Comparison of ENCODE assay signal across 15 mouse cellular contexts in the genomic region with DNA sequence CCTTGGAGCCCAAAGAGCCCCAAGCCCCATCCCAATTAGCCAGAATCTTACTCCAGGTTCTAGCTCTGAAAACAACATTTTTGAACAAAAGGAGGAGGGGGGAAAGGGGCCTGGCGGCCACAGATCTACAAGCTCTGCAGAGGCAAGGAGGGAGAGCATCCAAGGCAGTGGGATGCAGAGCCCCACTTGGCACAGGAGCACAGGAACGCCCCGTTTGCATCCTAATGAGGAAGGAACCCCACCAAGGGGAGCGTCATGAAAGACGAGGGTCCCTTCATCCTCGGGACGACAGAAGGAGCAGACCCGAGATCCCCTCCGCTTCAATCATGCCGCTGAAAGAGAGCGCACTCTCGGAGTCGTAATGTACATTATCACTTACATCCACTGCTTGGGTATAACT. TPM values are rescaled to one million over a fixed set of nuclear protein-coding genes. Genes with fewer than 3 reads are reported as not detected.
"Had no signal": no experiment of that assay in that cellular context is flagged by ENCODE, and none has a peak within 500 bp of the region (broad histone marks: within the 10 kb centered on the region; RNA-seq: fewer than 3 reads in every experiment).

No protein-coding gene starts in this region.

- H3K9me3 ChIP-seq: limb, embryonic 13.5 days; neural tube, embryonic 12.5 days had no signal

- H3K27ac ChIP-seq: kidney, postnatal 0 days; limb, embryonic 13.5 days; liver, embryonic 14.5 days; neural tube, embryonic 12.5 days had no signal

- H3K4me3 ChIP-seq: limb, embryonic 13.5 days; neural tube, embryonic 12.5 days had no signal

- H3K36me3 ChIP-seq: limb, embryonic 13.5 days; neural tube, embryonic 12.5 days had no signal

- H3K4me2 ChIP-seq: limb, embryonic 13.5 days; neural tube, embryonic 12.5 days had no signal

- DNase-seq: layer of hippocampus, adult 9-11 months; layer of hippocampus, postnatal 36 days; lung, adult 18-20 months; thymus, adult 18-20 months; thymus, postnatal 36 days had no signal

- H3K9ac ChIP-seq: limb, embryonic 13.5 days; liver, embryonic 14.5 days; neural tube, embryonic 12.5 days had no signal

RNA-seq across cellular contexts. Expression of gene Nrap, which starts 43.1 kb away (rescaled TPM):
- total RNA-seq: monocyte, adult 5-6 weeks; neutrophil, adult 5-6 weeks had no signal

RNA-seq across cellular contexts. Expression of gene Habp2, which starts 59.8 kb away (rescaled TPM):
- total RNA-seq: layer of hippocampus, adult 18-20 months; layer of hippocampus, postnatal 36 days; left cerebral cortex, adult 8-10 months; left cerebral cortex, postnatal 25 days; megakaryocyte-erythroid progenitor cell, adult 5-6 weeks; monocyte, adult 5-6 weeks; neutrophil, adult 5-6 weeks had no signal
- polyA plus RNA-seq: neural tube, embryonic 12.5 days had no signal
